Mouse (Mus musculus) embryonic facial prominence, embryonic 11.5 days (tissue): ENCODE measurements around the gene 1600014C23Rik. TPM values are rescaled to one million over a fixed set of nuclear protein-coding genes. Genes with fewer than 3 reads are reported as not detected.

Experiments used
- ATAC-seq: fragments of 200-750 bp; cut with Nextera tagmentation; replicated peaks from 2 replicates; pipeline ENCODE4 v1.8.0; 2017; ENCODE audit warnings: low read depth; ENCODE audit not compliant: insufficient number of reproducible peaks, low FRiP score, low TSS enrichment
- DNase-seq: peaks from one replicate; pipeline ENCODE4 v3.0.0-alpha.2; 2015; ENCODE audit warnings: low spot score
- H3K27ac ChIP-seq: fragments of 300-500 bp; sonication (generic); replicated peaks from 2 replicates; pipeline ENCODE4 v1.5.1; 2014; ENCODE audit warnings: mild to moderate bottlenecking, low read depth, low read length, control low read depth
- H3K27me3 ChIP-seq: fragments of 300-500 bp; sonication (generic); 2 replicates; pipeline ENCODE4 v1.6.1; 2014; ENCODE audit warnings: mild to moderate bottlenecking, low read length, moderate library complexity, mixed read lengths; ENCODE audit not compliant: control insufficient read depth, insufficient read depth
- H3K36me3 ChIP-seq: fragments of 300-500 bp; sonication (generic); replicated peaks from 2 replicates; pipeline ENCODE4 v1.6.1; 2014; ENCODE audit warnings: low read depth, mild to moderate bottlenecking, low read length, moderate library complexity, mixed read lengths; ENCODE audit not compliant: control insufficient read depth, insufficient read depth
- H3K4me1 ChIP-seq: fragments of 300-500 bp; sonication (generic); 2 replicates; pipeline ENCODE4 v1.6.1; 2014; ENCODE audit warnings: low read length, mixed read lengths; ENCODE audit not compliant: control insufficient read depth, insufficient read depth
- H3K4me2 ChIP-seq: fragments of 300-500 bp; sonication (generic); 2 replicates; pipeline ENCODE4 v1.6.1; 2014; ENCODE audit warnings: low read depth, mild to moderate bottlenecking, control low read depth, low read length, moderate library complexity
- H3K4me3 ChIP-seq: fragments of 300-500 bp; sonication (generic); 2 replicates; pipeline ENCODE4 v1.5.1; 2014; ENCODE audit warnings: low read depth, low read length, control low read depth
- H3K9ac ChIP-seq: fragments of 300-500 bp; sonication (generic); replicated peaks from 2 replicates; pipeline ENCODE4 v1.6.1; 2014; ENCODE audit warnings: mild to moderate bottlenecking, control low read depth, low read length
- H3K9me3 ChIP-seq: fragments of 300-500 bp; sonication (generic); replicated peaks from 2 replicates; pipeline ENCODE4 v1.6.1; 2016; ENCODE audit warnings: mild to moderate bottlenecking, low read length, inconsistent platforms, mixed read lengths; ENCODE audit not compliant: control insufficient read depth
- WGBS: fragments of 180-500 bp; shearing (Covaris S2); extraction: QIAGEN DNeasy Blood & Tissue Kit; methylation state at CpG from one replicate; pipeline ENCODE4 v1.1.7; 2014; 5-methylcytosine and 5-hydroxymethylcytosine counted together
- polyA plus RNA-seq: library from polyadenylated mRNA; unstranded; fragments of >200 nt; fragmentation: Nextera tagmentation; extraction: Ambion mirVana; gene quantifications from 2 replicates; pipeline ENCODE4 v1.2.1, GENCODE M21; 2014

Gene 1600014C23Rik
- polyA plus RNA-seq, 1 experiment from 2014 or later, result not detected

DNA sequence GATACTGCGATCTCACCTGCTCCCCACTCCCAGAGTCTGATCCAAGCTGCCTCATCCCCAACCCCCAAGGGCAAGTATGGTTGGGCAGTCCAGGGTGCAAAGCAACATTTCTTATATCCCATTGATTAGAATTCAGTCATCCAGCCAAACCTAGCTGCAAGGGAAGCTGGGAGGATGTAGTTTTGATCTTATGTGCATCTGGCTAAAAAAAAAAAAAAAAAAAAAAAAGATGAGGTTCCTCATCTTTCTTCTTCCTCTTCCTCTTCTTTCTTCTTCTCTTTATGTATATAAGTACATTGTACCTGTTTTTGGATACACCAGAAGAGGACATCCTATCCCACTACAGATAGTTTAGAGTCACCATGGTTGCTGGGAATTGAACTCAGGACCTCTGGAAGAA lies 17.7 kb upstream of the 1600014C23Rik start:
- Histone ChIP-seq H3K27me3 (no peaks in the 10 kb centered on the region), H3K27ac (no peak overlapping the region), H3K4me1 (no peaks in the 10 kb centered on the region), H3K9ac (no peak overlapping the region), H3K4me2 (no peak overlapping the region), H3K9me3 (no peaks in the 10 kb centered on the region), H3K4me3 (no peak overlapping the region), H3K36me3 (no peaks in the 10 kb centered on the region)
- 87% methylated on average over 1 of the region's 1 CpGs for WGBS
- ATAC-seq (no peak), DNase-seq (no peak)

DNA sequence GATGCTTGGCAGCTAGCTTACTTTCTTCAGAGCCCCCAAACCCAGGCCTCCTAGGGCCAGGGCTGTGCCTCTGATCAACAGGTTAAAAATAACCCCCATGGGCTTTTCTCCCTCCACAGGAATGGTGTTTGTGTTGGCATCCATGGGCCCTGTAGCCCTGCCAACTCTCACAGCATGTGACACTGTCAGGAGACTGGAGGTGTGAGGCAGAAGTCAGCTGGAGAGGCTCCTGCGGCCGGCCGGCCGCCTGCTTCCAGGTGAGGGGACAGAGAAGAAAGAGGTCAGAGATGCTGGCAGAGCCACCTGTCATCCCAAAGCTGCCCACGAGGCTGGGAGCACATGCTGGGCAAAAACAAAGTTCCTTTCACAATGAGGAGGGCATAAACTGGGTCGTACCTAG lies 15.5 kb upstream of the 1600014C23Rik start:
- Histone ChIP-seq H3K27ac (no peak overlapping the region), H3K4me2 (no peak overlapping the region), H3K9ac (no peak overlapping the region), H3K36me3 (no peaks in the 10 kb centered on the region), H3K9me3 (no peaks in the 10 kb centered on the region), H3K27me3 (no peaks in the 10 kb centered on the region), H3K4me3 (no peak overlapping the region), H3K4me1 (no peaks in the 10 kb centered on the region)
- DNase-seq (no peak), ATAC-seq (no peak)
- 72% methylated on average over 6 of the region's 6 CpGs for WGBS

DNA sequence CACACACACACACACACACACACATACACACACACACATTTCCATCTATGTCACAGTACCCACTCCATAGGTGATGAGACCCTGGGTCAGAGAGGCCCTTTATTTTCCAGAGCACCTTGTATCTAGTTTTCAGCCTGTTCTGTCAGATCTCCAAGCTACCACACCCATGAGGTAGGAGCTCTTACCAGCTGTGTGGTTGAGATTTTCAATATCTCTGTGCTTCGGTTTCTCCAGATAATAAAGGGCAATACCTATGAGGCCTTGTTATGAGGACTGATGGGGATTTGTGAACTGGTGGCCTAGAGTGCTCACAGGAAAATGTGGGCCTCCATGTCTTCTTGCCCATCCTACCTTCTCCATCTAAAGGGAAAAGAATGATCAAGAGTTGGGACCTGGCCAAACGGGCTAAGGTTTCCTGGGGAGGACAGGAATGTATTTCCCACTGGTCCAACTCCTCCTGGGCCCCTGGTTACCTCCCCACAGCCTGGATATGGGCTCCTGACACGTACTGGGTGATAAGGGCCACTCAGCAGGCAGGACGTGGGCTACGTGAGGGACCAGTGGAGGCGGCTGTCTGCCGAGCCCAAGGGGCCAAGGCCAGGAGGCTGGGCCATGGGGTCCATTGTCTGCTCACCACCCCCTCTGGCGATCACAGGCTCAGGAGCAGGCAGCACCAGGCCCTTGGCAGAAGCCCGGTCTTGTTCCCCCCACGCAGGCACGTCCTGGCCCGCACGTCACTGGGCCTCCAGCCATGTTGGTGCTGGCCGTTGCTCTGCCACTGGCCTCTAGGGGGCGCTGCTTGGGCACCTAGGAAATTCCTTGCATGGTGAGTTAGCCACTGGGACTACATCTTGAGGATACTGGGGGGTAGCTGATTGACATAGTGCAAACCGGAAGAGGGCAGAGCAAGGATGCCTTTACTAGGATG lies 14.5 kb upstream of the 1600014C23Rik start:
- no peak overlapping the region for H3K27ac ChIP-seq
- no peak for ATAC-seq
- H3K36me3 ChIP-seq, result no peaks in the 10 kb centered on the region
- DNase-seq, result peak; percentile 47
- no peak overlapping the region for H3K4me3 ChIP-seq
- H3K4me1 ChIP-seq, result no peaks in the 10 kb centered on the region
- 73% methylated on average over 16 of the region's 16 CpGs for WGBS
- no peak overlapping the region for H3K4me2 ChIP-seq
- H3K9ac ChIP-seq, result no peak overlapping the region
- no peaks in the 10 kb centered on the region for H3K27me3 ChIP-seq
- no peaks in the 10 kb centered on the region for H3K9me3 ChIP-seq

DNA sequence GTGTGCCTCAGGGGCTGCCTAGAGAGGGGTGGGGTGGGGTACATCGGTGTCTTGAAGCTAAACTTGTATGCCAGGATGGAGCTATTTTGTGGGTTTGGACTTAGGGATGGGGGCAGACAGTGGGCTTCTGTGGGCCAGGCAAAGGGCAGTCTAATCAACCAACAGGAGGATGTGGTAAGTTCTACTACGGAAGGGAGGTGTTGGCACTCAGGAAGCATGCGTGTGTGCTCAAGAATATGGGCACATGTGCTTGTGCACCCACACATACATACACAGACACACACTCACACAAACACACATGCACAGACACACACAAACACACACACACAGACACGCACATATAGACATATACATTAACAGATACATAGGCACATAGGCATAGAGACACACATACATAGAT lies 13.6 kb upstream of the 1600014C23Rik start:
- Histone ChIP-seq H3K9me3 (no peaks in the 10 kb centered on the region), H3K4me1 (no peaks in the 10 kb centered on the region), H3K27ac (no peak overlapping the region), H3K4me3 (no peak overlapping the region), H3K27me3 (no peaks in the 10 kb centered on the region), H3K9ac (no peak overlapping the region), H3K36me3 (no peaks in the 10 kb centered on the region), H3K4me2 (no peak overlapping the region)
- ATAC-seq (no peak), DNase-seq (no peak)
- WGBS, result 96% methylated on average over 4 of the region's 4 CpGs

DNA sequence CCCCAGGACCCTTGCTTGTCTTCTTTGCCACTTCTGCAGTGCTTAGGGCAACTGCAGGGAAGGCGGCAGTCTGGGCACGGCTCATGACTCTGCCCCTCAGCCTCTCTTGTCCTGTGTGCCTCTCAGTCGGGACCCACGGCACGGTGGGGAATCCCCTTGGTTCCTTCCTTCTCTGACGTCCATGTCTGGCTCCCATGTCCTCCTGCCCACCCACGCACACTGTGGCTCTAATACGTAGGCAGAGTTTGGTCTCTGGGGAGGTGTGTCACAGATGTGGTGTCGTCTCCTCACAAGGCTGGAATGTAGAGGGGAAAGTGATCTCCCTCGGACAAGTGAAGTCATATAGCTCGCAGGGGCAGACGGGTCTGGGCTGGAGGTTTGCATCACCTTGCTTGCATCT lies 13.1 kb upstream of the 1600014C23Rik start:
- no peak for ATAC-seq
- 57% methylated on average over 12 of the region's 12 CpGs for WGBS
- Histone ChIP-seq H3K4me1 (no peaks in the 10 kb centered on the region), H3K4me3 (no peak overlapping the region), H3K36me3 (no peaks in the 10 kb centered on the region), H3K9ac (no peak overlapping the region), H3K4me2 (no peak overlapping the region), H3K27me3 (no peaks in the 10 kb centered on the region), H3K9me3 (no peaks in the 10 kb centered on the region), H3K27ac (no peak overlapping the region)
- DNase-seq, result no peak

DNA sequence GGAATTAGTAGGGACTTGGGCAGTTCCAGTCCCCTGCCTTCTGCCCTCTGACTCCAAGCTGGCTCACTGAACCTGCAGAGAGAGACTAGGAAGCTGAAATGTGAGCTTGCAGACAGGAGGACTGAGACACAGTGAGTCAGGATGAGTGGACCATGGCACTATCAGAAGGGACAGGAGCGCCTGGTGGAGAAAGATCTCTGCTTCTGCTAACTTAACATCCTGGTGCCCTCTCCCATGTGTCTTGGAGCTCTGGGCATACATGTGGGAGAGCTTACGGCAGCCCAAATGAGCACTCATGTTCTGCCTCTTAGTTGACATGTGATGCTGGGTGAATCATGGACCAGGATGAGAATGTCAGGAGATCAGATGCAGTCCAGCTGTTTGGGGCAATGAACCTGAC lies 12.0 kb upstream of the 1600014C23Rik start:
- ATAC-seq (no peak), DNase-seq (no peak)
- Histone ChIP-seq H3K4me3 (no peak overlapping the region), H3K36me3 (no peaks in the 10 kb centered on the region), H3K27me3 (no peaks in the 10 kb centered on the region), H3K4me1 (no peaks in the 10 kb centered on the region), H3K4me2 (no peak overlapping the region), H3K27ac (no peak overlapping the region), H3K9ac (no peak overlapping the region), H3K9me3 (no peaks in the 10 kb centered on the region)
- WGBS, result 83% methylated on average over 2 of the region's 2 CpGs

DNA sequence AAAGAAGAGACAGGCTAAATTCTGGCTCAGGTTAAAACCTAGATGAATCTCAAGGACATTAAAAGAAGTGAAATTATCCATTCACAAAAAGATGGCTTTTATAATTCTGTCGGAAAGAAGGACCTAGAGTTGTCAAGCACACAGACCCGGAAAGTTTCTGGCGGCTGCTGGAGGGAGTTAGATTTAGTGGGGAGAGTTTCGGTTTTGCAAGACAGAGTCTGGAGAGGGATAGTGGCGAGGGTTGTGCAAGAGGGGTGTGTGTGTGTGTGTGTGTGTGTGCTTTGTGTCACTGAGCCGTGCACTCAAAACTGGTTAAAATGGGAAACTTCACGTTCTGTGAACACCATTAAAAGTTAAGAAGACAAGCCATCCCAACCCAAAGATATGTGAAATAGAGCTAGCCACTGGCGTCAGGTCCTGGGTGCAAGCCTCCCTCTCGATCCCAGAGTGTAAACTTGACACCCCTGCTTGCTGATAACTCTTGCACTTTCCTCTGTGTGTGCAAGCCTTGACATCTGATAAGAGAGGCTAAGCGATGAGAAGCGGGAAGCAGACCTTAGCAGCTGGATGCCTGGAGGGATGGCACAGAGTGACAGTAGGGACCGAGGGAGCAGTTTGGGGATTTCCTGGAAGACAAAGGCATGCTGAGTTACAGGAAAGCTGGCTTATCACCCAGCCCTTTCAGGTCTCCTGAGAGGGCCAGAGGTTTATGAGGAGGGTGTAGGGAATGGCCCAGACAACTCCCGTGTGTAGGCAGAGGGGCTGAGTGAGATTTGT lies 8.9 kb upstream of the 1600014C23Rik start:
- no peaks in the 10 kb centered on the region for H3K4me1 ChIP-seq
- no peak overlapping the region for H3K27ac ChIP-seq
- no peak for ATAC-seq
- H3K9me3 ChIP-seq, result no peaks in the 10 kb centered on the region
- no peak overlapping the region for H3K9ac ChIP-seq
- DNase-seq, result no peak
- H3K36me3 ChIP-seq, result no peaks in the 10 kb centered on the region
- no peaks in the 10 kb centered on the region for H3K27me3 ChIP-seq
- H3K4me2 ChIP-seq, result no peak overlapping the region
- H3K4me3 ChIP-seq, result no peak overlapping the region
- WGBS, result 50% methylated on average over 13 of the region's 13 CpGs

DNA sequence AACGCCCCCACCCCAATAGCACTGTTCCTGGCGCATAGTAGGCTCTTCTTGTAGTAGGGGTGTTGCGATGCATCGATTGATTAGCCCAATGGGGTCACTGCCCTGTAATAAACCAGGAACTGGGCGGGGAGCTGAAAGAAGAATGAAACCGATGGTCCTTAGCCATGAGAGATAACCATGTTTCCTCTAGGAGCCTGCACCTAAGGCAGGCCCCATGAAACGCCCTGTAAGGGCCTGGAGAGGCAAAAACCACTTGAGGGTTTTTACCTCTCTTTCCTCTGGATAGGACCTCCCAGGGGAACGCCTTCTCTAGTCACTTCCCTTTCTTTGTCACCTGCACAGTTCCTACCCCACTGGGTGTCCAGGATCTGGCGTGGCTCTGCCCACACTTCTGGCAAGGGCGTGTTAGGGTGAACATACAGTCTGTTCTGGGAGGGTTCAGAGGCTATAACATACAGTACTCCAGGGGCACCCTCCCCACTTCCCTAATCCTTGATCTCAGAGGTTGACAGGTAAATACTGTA lies 3.5 kb upstream of the 1600014C23Rik start:
- WGBS, result 15% methylated on average over 10 of the region's 10 CpGs
- Histone ChIP-seq H3K9ac (peak overlapping the region; percentile 78), H3K27ac (peak overlapping the region; percentile 62), H3K36me3 (no peaks in the 10 kb centered on the region), H3K9me3 (no peaks in the 10 kb centered on the region), H3K4me3 (peak overlapping the region; percentile 34), H3K27me3 (no peaks in the 10 kb centered on the region), H3K4me1 (peaks cover 9% of the 10 kb centered on the region), H3K4me2 (peak overlapping the region; percentile 72)
- ATAC-seq (peak; percentile 12; the same call in 1 of the 2 replicates), DNase-seq (peak; percentile 41)
